Mouse (Mus musculus): ENCODE measurements around the gene Ptpre. TPM values are rescaled to one million over a fixed set of nuclear protein-coding genes. Genes with fewer than 3 reads are reported as not detected.
"Not testable (repeated sequence)": the region's sequence is repeated elsewhere in the genome, so short reads cannot be mapped to it uniquely, and the experiment has no call there.

Ptpre gene
- polyA plus RNA-seq, 1 experiment from 2014 or later, result 3.5 TPM

DNA sequence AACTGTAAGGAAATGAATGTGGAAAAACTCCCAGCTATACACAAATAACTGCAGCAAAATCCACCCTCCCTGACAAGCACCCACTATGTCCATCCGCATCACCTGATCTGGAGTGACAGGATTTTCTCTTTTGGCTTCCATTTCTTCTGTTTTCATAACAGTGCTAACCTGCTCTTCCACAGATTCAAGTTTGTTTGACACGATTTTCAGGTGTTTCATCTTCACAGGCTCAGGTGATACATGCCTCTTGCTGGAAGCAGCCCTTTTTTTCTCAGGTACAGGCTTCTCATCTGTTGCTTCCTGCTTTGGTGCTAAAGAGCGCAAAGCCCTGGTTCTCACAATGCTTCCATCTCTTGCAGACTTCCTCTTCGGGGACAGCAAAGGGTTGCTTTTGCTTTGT is 156.8 kb downstream of the Ptpre start:
- no peak for ATAC-seq (ENCODE audit: low FRiP score, low read depth)
- Histone ChIP-seq H3K4me3 (no peak overlapping the region), H3K9ac (no peak overlapping the region), H3K27me3 (no peaks in the 10 kb centered on the region), H3K36me3 (peaks cover 94% of the 10 kb centered on the region), H3K4me2 (replicated peaks) (no peak overlapping the region), H3K27ac (no peak overlapping the region), H3K4me1 (no peaks in the 10 kb centered on the region), H3K9me3 (no peaks in the 10 kb centered on the region)
- 90% methylated on average over 4 of the region's 4 CpGs for WGBS

DNA sequence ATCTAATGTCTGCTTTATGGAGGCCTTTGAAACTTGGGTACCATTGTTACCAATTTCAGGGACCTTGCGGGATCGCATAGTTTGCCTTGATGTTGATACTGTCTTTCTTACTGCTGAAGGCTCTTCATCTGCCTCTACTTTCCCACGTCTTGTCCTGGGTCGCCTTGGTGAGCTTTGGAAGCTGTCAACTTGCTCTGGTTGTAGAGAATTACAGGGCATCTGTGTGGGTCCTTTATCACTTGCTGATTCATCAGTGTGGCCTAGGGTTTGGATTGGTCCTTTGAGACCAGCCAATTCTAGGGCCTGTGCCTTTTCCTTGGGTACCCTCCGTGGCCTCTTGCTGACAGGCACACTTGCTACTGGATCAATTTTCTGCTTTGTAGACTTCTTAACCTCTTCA is 157.5 kb downstream of the Ptpre start:
- no peak for ATAC-seq (ENCODE audit: low FRiP score, low read depth)
- WGBS, result 98% methylated on average over 5 of the region's 5 CpGs
- H3K9ac ChIP-seq, result no peak overlapping the region

DNA sequence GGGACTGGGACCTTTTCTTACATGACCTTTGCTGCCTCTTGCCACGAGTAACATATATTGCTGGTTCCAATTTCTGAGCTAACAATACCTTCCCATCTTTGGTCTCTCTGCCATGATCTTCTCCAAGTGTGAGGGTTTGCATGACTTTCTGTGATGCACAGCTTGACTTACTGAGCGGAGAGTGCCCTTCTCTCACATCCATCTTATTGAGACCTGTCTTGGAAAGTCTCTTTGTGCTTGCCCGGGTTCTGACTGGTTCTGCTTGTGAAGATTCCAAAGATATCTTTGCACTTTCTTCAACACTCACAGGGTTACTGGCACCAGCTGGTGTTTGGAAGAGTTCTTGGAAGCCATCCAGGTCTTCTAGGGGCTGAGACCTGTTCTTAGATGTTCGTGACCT is 158.8 kb downstream of the Ptpre start:
- H3K4me3 ChIP-seq, result no peak overlapping the region
- H3K36me3 ChIP-seq, result peaks cover 98% of the 10 kb centered on the region
- no peak for ATAC-seq (ENCODE audit: low FRiP score, low read depth)
- H3K4me2 ChIP-seq (replicated peaks), result no peak overlapping the region
- H3K27me3 ChIP-seq, result no peaks in the 10 kb centered on the region
- H3K9ac ChIP-seq, result no peak overlapping the region
- 92% methylated on average over 4 of the region's 4 CpGs for WGBS
- no peak overlapping the region for H3K27ac ChIP-seq
- H3K4me1 ChIP-seq, result no peaks in the 10 kb centered on the region
- H3K9me3 ChIP-seq, result no peaks in the 10 kb centered on the region

More for the DNA sequence above, 157.5 kb downstream of the Ptpre start:
- no peak overlapping the region for H3K27ac ChIP-seq
- H3K4me1 ChIP-seq, result no peaks in the 10 kb centered on the region
- H3K4me2 ChIP-seq (replicated peaks), result no peak overlapping the region
- no peaks in the 10 kb centered on the region for H3K9me3 ChIP-seq
- no peak overlapping the region for H3K4me3 ChIP-seq
- peaks cover 95% of the 10 kb centered on the region for H3K36me3 ChIP-seq
- no peaks in the 10 kb centered on the region for H3K27me3 ChIP-seq

DNA sequence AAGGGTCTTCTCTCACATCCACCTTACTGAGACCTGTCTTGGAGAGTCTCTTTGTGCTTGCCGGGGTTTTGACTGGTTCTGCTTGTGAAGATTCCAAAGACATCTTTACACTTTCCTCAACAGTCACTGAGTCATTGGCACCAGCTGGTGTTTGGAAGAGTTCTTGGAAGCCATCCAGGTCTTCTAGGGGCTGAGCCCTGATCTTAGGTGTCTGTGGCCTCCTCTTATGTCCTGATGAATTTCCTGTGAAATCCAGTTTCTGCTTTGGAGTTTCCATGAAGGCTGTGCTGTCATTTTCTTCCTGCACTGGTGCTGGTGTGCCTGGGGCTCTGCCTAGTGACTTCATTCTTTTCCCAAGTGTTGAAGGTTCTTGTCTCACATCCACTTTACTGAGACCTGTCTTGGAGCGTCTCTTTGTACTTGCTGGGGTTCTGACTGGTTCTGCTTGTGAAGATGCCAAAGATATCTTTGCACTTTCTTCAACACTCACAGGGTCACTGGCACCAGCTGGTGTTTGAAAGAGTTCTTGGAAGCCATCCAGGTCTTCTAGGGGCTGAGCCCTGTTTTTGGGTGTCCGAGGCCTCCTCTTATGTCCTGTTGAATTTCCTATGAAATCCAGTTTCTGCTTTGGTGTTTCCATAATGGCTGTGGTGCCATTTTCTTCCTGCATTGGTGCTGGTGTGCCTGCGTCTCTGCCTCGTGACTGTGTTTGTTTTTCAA is 159.9 kb downstream of the Ptpre start:
- not testable (repeated sequence) for ATAC-seq (ENCODE audit: low FRiP score, low read depth); H3K9me3 ChIP-seq
- WGBS, result 92% methylated on average over 5 of the region's 5 CpGs

DNA sequence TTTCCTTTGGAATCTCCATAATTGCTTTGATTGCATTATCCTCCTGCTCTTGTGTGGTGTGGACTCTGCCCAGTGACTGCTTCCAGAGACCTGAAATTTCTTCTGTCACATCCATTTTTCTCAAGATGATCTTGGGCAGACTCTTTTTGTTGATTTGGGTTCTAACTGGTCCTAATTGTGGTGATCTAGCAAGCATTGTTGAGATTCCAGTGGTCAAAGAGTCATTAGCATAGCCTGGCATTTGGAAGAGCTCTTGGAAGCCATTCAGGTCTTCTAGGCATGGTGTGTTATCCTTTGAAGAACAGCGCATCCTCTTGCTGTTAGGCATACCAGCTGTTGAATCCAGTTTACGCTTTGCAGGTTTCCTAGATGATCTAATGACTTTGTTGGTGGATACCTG is 161.1 kb downstream of the Ptpre start:
- Histone ChIP-seq H3K4me1 (no peaks in the 10 kb centered on the region), H3K27me3 (no peaks in the 10 kb centered on the region), H3K27ac (no peak overlapping the region), H3K4me2 (replicated peaks) (no peak overlapping the region), H3K9me3 (no peaks in the 10 kb centered on the region), H3K9ac (no peak overlapping the region), H3K4me3 (no peak overlapping the region), H3K36me3 (peaks cover 94% of the 10 kb centered on the region)
- 98% methylated on average over 2 of the region's 2 CpGs for WGBS
- no peak for ATAC-seq (ENCODE audit: low FRiP score, low read depth)

More for the DNA sequence above, 159.9 kb downstream of the Ptpre start:
- H3K9ac ChIP-seq; H3K27ac ChIP-seq; H3K4me1 ChIP-seq; H3K4me3 ChIP-seq; H3K27me3 ChIP-seq; H3K4me2 ChIP-seq (replicated peaks): not testable (repeated sequence)
- H3K36me3 ChIP-seq, result peaks cover 96% of the 10 kb centered on the region

DNA sequence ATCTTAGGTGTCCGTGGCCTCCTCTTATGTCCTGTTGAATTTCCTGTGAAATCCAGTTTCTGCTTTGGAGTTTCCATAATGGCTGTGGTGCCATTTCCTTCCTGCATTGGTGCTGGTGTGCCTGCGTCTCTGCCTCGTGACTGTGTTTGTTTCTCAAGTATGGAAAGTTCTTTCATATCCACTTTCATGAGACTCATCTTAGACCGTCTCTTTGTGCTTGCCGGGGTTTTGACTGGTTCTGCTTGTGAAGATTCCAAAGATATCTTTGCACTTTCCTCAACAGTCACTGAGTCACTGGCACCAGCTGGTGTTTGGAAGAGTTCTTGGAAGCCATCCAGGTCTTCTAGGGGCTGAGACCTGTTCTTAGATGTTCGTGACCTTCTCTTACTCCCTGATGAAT is 162.1 kb downstream of the Ptpre start:
- H3K4me2 ChIP-seq (replicated peaks); H3K4me3 ChIP-seq; H3K9ac ChIP-seq; ATAC-seq (ENCODE audit: low FRiP score, low read depth); H3K4me1 ChIP-seq; H3K27ac ChIP-seq; H3K27me3 ChIP-seq; H3K9me3 ChIP-seq: not testable (repeated sequence)
- 89% methylated on average over 6 of the region's 6 CpGs for WGBS
- H3K36me3 ChIP-seq, result peaks cover 96% of the 10 kb centered on the region

DNA sequence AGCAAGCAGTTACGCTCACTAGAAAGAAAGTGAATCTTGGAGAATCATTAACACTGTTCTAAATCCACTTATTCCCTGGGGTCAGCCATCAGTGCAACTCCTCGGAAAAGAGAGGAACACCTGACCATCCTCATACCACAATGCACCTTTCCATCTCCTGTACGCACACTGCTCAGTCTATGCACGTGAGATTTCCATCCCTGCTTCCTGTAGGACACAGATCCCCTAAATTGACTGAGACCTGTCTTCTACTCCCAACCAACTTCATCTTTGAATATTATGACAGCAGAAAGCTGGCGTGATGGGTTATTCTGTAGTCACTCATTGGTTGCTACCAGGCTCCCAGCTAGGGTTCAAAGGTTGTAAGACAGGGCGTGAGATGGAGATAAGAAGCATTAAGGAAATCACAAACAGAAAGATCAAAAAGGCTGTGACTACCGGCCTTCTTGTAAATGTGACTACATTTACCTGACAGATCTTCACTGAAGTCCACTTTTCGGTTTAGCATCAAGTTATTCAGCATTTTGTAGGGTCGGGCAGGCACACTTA is 166.4 kb downstream of the Ptpre start:
- Histone ChIP-seq H3K36me3 (peaks cover 94% of the 10 kb centered on the region), H3K4me2 (replicated peaks) (no peak overlapping the region), H3K4me1 (no peaks in the 10 kb centered on the region), H3K27ac (no peak overlapping the region), H3K9ac (no peak overlapping the region), H3K9me3 (no peaks in the 10 kb centered on the region), H3K4me3 (no peak overlapping the region), H3K27me3 (no peaks in the 10 kb centered on the region)
- 93% methylated on average over 9 of the region's 9 CpGs for WGBS
- no peak for ATAC-seq (ENCODE audit: low FRiP score, low read depth)

DNA sequence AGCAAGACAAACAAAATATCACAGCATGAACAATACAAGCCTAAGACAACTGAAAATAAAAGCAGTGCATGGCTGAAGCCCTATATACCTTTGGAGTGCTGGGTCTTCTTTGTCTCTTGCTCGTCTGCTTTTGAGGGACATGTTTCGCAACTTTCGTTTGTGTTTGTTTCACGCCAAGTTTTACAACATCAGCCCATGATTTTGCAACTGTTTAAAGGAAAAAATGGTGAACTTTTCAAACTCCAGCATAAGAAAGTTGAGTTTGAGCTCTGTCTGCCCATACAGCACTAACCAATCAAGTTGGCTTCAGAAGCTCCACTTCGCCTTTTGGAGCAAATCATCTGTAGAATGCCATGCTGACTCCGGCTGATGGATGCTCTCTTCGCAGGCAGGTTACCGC is 167.0 kb downstream of the Ptpre start:
- Histone ChIP-seq H3K4me3 (no peak overlapping the region), H3K36me3 (peaks cover 94% of the 10 kb centered on the region), H3K4me2 (replicated peaks) (no peak overlapping the region), H3K9ac (no peak overlapping the region), H3K9me3 (no peaks in the 10 kb centered on the region), H3K27me3 (no peaks in the 10 kb centered on the region), H3K27ac (no peak overlapping the region), H3K4me1 (no peaks in the 10 kb centered on the region)
- WGBS, result 97% methylated on average over 8 of the region's 8 CpGs
- ATAC-seq (ENCODE audit: low FRiP score, low read depth), result no peak

DNA sequence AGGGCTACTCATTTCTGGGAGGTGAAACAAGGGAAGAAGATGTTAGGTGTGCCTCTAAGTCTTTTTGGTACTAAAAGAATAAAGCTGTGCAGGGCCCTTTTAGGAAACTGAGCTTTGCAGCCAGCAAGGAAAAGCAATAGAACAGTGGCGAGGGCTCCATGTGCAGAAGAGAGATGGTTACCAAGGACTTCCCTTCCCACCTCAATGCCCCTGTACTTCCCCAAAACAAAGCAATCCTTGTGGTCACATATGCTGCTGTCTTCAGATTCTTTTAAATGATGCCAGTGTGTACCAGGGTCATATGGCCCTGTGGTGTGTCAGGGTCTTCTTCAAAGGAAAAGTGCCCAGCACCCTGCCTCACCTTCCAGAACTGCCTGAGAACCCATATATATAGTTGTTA is 167.8 kb downstream of the Ptpre start:
- no peaks in the 10 kb centered on the region for H3K27me3 ChIP-seq
- H3K9ac ChIP-seq, result no peak overlapping the region
- peaks cover 92% of the 10 kb centered on the region for H3K36me3 ChIP-seq
- 90% methylated on average over 1 of the region's 1 CpGs for WGBS
- H3K4me2 ChIP-seq (replicated peaks), result no peak overlapping the region
- no peak for ATAC-seq (ENCODE audit: low FRiP score, low read depth)
- H3K4me3 ChIP-seq, result no peak overlapping the region
- H3K9me3 ChIP-seq, result no peaks in the 10 kb centered on the region
- no peak overlapping the region for H3K27ac ChIP-seq
- no peaks in the 10 kb centered on the region for H3K4me1 ChIP-seq

DNA sequence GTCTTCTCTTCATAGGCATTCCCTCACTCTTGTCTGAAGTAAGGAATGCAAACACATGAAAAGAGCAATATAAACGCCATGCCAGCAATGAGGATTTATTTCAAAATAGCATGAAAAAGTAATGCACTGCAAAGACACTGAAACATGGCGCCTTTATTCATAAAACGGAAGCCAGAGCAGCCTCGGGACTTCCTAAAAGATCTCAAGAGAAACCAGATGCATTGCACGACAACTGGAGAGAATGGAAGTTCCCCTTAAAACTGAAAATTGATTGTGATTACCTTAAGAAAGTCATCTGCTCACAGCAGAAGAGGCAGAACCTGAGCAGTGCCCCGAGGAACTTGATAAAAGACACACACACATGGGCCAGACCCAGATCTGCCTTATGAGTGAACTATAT is 168.5 kb downstream of the Ptpre start:
- H3K36me3 ChIP-seq, result peaks cover 87% of the 10 kb centered on the region

DNA sequence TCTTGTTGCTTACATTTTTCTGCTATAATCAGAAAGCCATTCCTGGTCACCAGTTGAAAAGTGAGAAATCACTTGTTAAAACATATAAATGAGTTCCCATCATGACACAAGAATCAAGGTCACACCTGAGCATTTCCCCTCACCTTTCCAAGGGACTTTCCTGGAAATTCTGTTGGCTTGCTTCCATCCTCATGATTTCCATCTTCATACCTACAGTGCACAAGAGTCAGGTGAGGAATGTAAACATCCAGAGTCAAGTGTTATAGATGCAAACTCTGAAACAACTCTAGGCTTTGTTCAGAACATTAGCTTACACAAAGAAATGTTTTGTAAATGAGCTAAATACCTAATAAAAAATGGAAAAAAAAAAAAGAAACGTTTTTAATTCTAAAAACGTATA is 173.4 kb downstream of the Ptpre start:
- ATAC-seq (ENCODE audit: low FRiP score, low read depth), result no peak
- no peak overlapping the region for H3K4me3 ChIP-seq
- H3K4me2 ChIP-seq (replicated peaks), result no peak overlapping the region
- 68% methylated on average over 2 of the region's 2 CpGs for WGBS
- H3K9ac ChIP-seq, result no peak overlapping the region
- H3K27ac ChIP-seq, result no peak overlapping the region
- H3K27me3 ChIP-seq, result no peaks in the 10 kb centered on the region
- H3K9me3 ChIP-seq, result no peaks in the 10 kb centered on the region
- H3K4me1 ChIP-seq, result peaks cover 26% of the 10 kb centered on the region
- H3K36me3 ChIP-seq, result peaks cover 41% of the 10 kb centered on the region

More for the DNA sequence above, 168.5 kb downstream of the Ptpre start:
- no peak overlapping the region for H3K4me2 ChIP-seq (replicated peaks)
- no peak for ATAC-seq (ENCODE audit: low FRiP score, low read depth)
- no peaks in the 10 kb centered on the region for H3K9me3 ChIP-seq
- no peaks in the 10 kb centered on the region for H3K4me1 ChIP-seq
- 90% methylated on average over 6 of the region's 6 CpGs for WGBS
- no peak overlapping the region for H3K27ac ChIP-seq
- no peaks in the 10 kb centered on the region for H3K27me3 ChIP-seq
- no peak overlapping the region for H3K4me3 ChIP-seq
- no peak overlapping the region for H3K9ac ChIP-seq

DNA sequence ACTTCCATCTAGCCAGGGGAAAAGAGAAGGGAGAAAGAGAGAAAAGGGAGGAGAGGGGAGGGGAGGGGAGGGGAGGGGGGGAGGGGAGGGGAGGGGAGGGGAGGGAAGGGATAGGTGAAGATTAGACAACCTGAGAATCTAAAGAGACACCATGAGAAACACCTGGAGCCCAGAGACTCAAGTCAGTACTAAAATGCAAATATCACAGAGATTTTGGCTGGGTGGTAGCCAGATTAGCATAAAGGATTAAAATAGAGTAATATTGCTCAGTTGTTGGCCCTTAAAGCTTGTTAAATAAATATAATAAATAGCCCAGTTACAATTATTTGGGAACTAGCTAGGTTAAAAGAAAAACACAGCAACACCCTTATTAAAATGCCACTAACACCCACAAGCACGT is 175.3 kb downstream of the Ptpre start:
- Histone ChIP-seq H3K36me3 (peaks cover 23% of the 10 kb centered on the region), H3K4me1 (peaks cover 34% of the 10 kb centered on the region), H3K4me3 (no peak overlapping the region), H3K27ac (no peak overlapping the region), H3K4me2 (replicated peaks) (peak overlapping the region; percentile 74), H3K9ac (no peak overlapping the region), H3K9me3 (no peaks in the 10 kb centered on the region), H3K27me3 (no peaks in the 10 kb centered on the region)
- WGBS, result 68% methylated on average over 1 of the region's 1 CpGs
- no peak for ATAC-seq (ENCODE audit: low FRiP score, low read depth)

DNA sequence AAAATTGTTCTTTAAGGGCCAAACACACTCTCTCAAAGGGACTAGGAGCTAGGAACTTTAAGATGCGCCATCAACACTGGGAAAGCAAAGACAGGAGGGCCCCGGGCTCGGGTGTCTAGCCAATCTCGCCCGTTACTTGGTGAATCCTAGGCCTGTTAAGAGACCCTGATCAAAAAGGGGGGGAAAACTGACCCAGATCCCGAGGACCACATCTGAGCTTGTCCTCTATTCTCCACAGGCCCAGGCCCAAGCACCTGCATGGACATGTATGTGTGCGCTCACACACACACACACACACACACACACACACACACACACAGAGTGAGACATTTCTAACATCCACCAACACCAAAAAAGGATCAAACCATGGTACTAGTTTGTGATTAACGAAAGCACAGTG is 176.0 kb downstream of the Ptpre start:
- peak overlapping the region; percentile 74 for H3K4me2 ChIP-seq (replicated peaks)
- no peak for ATAC-seq (ENCODE audit: low FRiP score, low read depth)
- no peaks in the 10 kb centered on the region for H3K9me3 ChIP-seq
- H3K9ac ChIP-seq, result no peak overlapping the region
- peaks cover 34% of the 10 kb centered on the region for H3K4me1 ChIP-seq
- H3K27me3 ChIP-seq, result no peaks in the 10 kb centered on the region
- WGBS, result 86% methylated on average over 8 of the region's 8 CpGs
- no peak overlapping the region for H3K27ac ChIP-seq
- peaks cover 17% of the 10 kb centered on the region; the same call in 1 of the 2 replicates for H3K36me3 ChIP-seq
- peak overlapping the region; percentile 90 for H3K4me3 ChIP-seq

Data from limb, embryonic 13.5 days (tissue).